Mouse (Mus musculus): ENCODE results near the gene Gm5485.
A peak's percentile ranks its signal among the peaks of the same experiment; 100 is the strongest.

The Gm5485 gene

GRCm38 (mm10) chr16:48372461-48372860, 39.8 kb downstream of the Gm5485 start:
- no peak for DNase-seq (ENCODE audit: low spot score in 2 of 2)

GRCm38 (mm10) chr16:48368096-48368495, 44.1 kb downstream of the Gm5485 start:
- no peak for DNase-seq (ENCODE audit: low spot score in 2 of 2)

GRCm38 (mm10) chr16:48366801-48367200, 45.4 kb downstream of the Gm5485 start:
- DNase-seq (ENCODE audit: low spot score in 2 of 2): no peak

GRCm38 (mm10) chr16:48360887-48361286, 51.3 kb downstream of the Gm5485 start:
- DNase-seq (ENCODE audit: low spot score in 2 of 2): no peak

GRCm38 (mm10) chr16:48356417-48356816, 55.8 kb downstream of the Gm5485 start:
- peak; percentile 2 to 40 for DNase-seq (ENCODE audit: low spot score in 2 of 2)

- no peak for DNase-seq (ENCODE audit: low spot score in 2 of 2)
These were observed 56.5 kb downstream of the Gm5485 start for GRCm38 (mm10) chr16:48355716-48356115.

Data from urinary bladder, adult 18-20 months (tissue).